Mouse (Mus musculus) hindbrain, embryonic 16.5 days (tissue): ENCODE measurements around the gene Kcna10. TPM values are rescaled to one million over a fixed set of nuclear protein-coding genes. Genes with fewer than 3 reads are reported as not detected.

Source experiments
- ATAC-seq: fragments of 200-750 bp; cut with Nextera tagmentation; 2 replicates; pipeline ENCODE4 v1.8.0; 2017; ENCODE audit warnings: moderate TSS enrichment, moderate library complexity
- H3K27ac ChIP-seq: fragments of 300-500 bp; sonication (generic); 2 replicates; pipeline ENCODE4 v1.5.1; 2014; ENCODE audit warnings: low read depth, mild to moderate bottlenecking, control low read depth, low read length, moderate library complexity
- H3K27me3 ChIP-seq: fragments of 300-500 bp; sonication (generic); replicated peaks from 2 replicates; pipeline ENCODE4 v1.6.1; 2014; ENCODE audit warnings: low read length; ENCODE audit not compliant: control insufficient read depth, insufficient read depth
- H3K36me3 ChIP-seq: fragments of 300-500 bp; sonication (generic); 2 replicates; pipeline ENCODE4 v1.6.1; 2014; ENCODE audit warnings: mild to moderate bottlenecking, low read length, moderate library complexity, mixed read lengths; ENCODE audit not compliant: control insufficient read depth, insufficient read depth
- H3K4me1 ChIP-seq: fragments of 300-500 bp; sonication (generic); 2 replicates; pipeline ENCODE4 v1.6.1; 2014; ENCODE audit warnings: low read depth, low read length; ENCODE audit not compliant: control insufficient read depth, insufficient read depth
- H3K4me2 ChIP-seq: fragments of 300-500 bp; sonication (generic); 2 replicates; pipeline ENCODE4 v1.6.1; 2014; ENCODE audit warnings: mild to moderate bottlenecking, low read length, control low read depth, moderate library complexity
- H3K4me3 ChIP-seq: fragments of 300-500 bp; sonication (generic); 2 replicates; pipeline ENCODE4 v1.5.1; 2014; ENCODE audit warnings: mild to moderate bottlenecking, low read length, control low read depth, moderate library complexity
- H3K9ac ChIP-seq: fragments of 300-500 bp; sonication (generic); 2 replicates; pipeline ENCODE4 v1.6.1; 2014; ENCODE audit warnings: low read depth, mild to moderate bottlenecking, control low read depth, low read length, moderate library complexity
- H3K9me3 ChIP-seq: fragments of 300-500 bp; sonication (generic); 2 replicates; pipeline ENCODE4 v1.6.1; 2014; ENCODE audit warnings: mild to moderate bottlenecking, low read length, moderate library complexity; ENCODE audit not compliant: control insufficient read depth
- WGBS: fragments of 180-500 bp; shearing (Covaris S2); extraction: QIAGEN DNeasy Blood & Tissue Kit; methylation state at CpG from one replicate; pipeline ENCODE4 v1.1.7; 2014; 5-methylcytosine and 5-hydroxymethylcytosine counted together
- polyA plus RNA-seq: library from polyadenylated mRNA; unstranded; fragments of >200 nt; fragmentation: Nextera tagmentation; extraction: Ambion mirVana; gene quantifications from 2 replicates; pipeline ENCODE4 v1.2.1, GENCODE M21; 2015

Gene Kcna10
- not detected in 2 replicates for polyA plus RNA-seq

GRCm38 (mm10) chr3:107182756-107183155 lies at the start of gene Kcna10:
TSS of gene Kcna10 (plus strand) at chr3:107183056.
- no peak for ATAC-seq
- Histone ChIP-seq H3K27me3 (no peaks in the 10 kb centered on the region), H3K4me1 (no peaks in the 10 kb centered on the region), H3K27ac (no peak within 1 kb of the TSS), H3K9ac (no peak within 1 kb of the TSS), H3K36me3 (no peaks in the 10 kb centered on the region), H3K9me3 (no peaks in the 10 kb centered on the region), H3K4me3 (no peak within 1 kb of the TSS), H3K4me2 (no peak within 1 kb of the TSS)
- WGBS, result 96% methylated on average over 1 of the region's 1 CpGs

GRCm38 (mm10) chr3:107134457-107134856 lies 48.4 kb upstream of the Kcna10 start:
- no peaks in the 10 kb centered on the region for H3K4me1 ChIP-seq
- WGBS, result 81% methylated on average over 3 of the region's 3 CpGs
- no peaks in the 10 kb centered on the region for H3K36me3 ChIP-seq

GRCm38 (mm10) chr3:107147126-107147525 lies 35.7 kb upstream of the Kcna10 start:
- ATAC-seq, result no peak
- Histone ChIP-seq H3K27me3 (no peaks in the 10 kb centered on the region), H3K9ac (no peak overlapping the region), H3K4me3 (no peak overlapping the region), H3K9me3 (no peaks in the 10 kb centered on the region), H3K4me1 (peaks cover 3% of the 10 kb centered on the region; the same call in 1 of the 2 replicates), H3K4me2 (no peak overlapping the region), H3K27ac (no peak overlapping the region), H3K36me3 (no peaks in the 10 kb centered on the region)
- 46% methylated on average over 7 of the region's 7 CpGs for WGBS

More at GRCm38 (mm10) chr3:107134457-107134856, 48.4 kb upstream of the Kcna10 start:
- Histone ChIP-seq H3K4me3 (no peak overlapping the region), H3K27ac (no peak overlapping the region), H3K4me2 (no peak overlapping the region), H3K9ac (no peak overlapping the region), H3K9me3 (no peaks in the 10 kb centered on the region), H3K27me3 (no peaks in the 10 kb centered on the region)
- ATAC-seq, result no peak

GRCm38 (mm10) chr3:107149006-107149405 lies 33.9 kb upstream of the Kcna10 start:
- H3K4me2 ChIP-seq, result no peak overlapping the region
- no peak overlapping the region for H3K9ac ChIP-seq
- ATAC-seq, result no peak
- peaks cover 3% of the 10 kb centered on the region; the same call in 1 of the 2 replicates for H3K4me1 ChIP-seq
- WGBS, result 85% methylated on average over 3 of the region's 3 CpGs
- no peaks in the 10 kb centered on the region for H3K9me3 ChIP-seq
- H3K27me3 ChIP-seq, result no peaks in the 10 kb centered on the region
- H3K36me3 ChIP-seq, result no peaks in the 10 kb centered on the region
- H3K27ac ChIP-seq, result no peak overlapping the region
- H3K4me3 ChIP-seq, result no peak overlapping the region

- 36% methylated on average over 3 of the region's 3 CpGs for WGBS
- no peak overlapping the region for H3K4me3 ChIP-seq
Observed at GRCm38 (mm10) chr3:107150469-107150868, 32.4 kb upstream of the Kcna10 start.

GRCm38 (mm10) chr3:107150872-107151540 lies 31.9 kb upstream of the Kcna10 start:
- Histone ChIP-seq H3K27ac (no peak overlapping the region), H3K9ac (no peak overlapping the region), H3K4me3 (no peak overlapping the region), H3K27me3 (no peaks in the 10 kb centered on the region), H3K4me2 (no peak overlapping the region), H3K36me3 (no peaks in the 10 kb centered on the region), H3K9me3 (no peaks in the 10 kb centered on the region), H3K4me1 (peaks cover 3% of the 10 kb centered on the region; the same call in 1 of the 2 replicates)
- ATAC-seq, result peak; percentile 43
- 22% methylated on average over 7 of the region's 7 CpGs for WGBS

More at GRCm38 (mm10) chr3:107150469-107150868, 32.4 kb upstream of the Kcna10 start:
- Histone ChIP-seq H3K9me3 (no peaks in the 10 kb centered on the region), H3K9ac (no peak overlapping the region), H3K4me1 (peaks cover 3% of the 10 kb centered on the region; the same call in 1 of the 2 replicates), H3K27me3 (no peaks in the 10 kb centered on the region), H3K4me2 (no peak overlapping the region), H3K27ac (no peak overlapping the region), H3K36me3 (no peaks in the 10 kb centered on the region)
- peak; percentile 78 for ATAC-seq

GRCm38 (mm10) chr3:107153772-107154655 lies 28.8 kb upstream of the Kcna10 start:
- H3K36me3 ChIP-seq, result no peaks in the 10 kb centered on the region
- 86% methylated on average over 11 of the region's 11 CpGs for WGBS
- H3K9me3 ChIP-seq, result no peaks in the 10 kb centered on the region
- no peak overlapping the region for H3K4me2 ChIP-seq
- ATAC-seq, result peak; percentile 44; the same call in 1 of the 2 replicates
- H3K4me1 ChIP-seq, result peaks cover 3% of the 10 kb centered on the region; the same call in 1 of the 2 replicates
- no peak overlapping the region for H3K4me3 ChIP-seq
- no peak overlapping the region for H3K27ac ChIP-seq
- H3K27me3 ChIP-seq, result no peaks in the 10 kb centered on the region
- H3K9ac ChIP-seq, result no peak overlapping the region

GRCm38 (mm10) chr3:107158856-107159255 lies 24.0 kb upstream of the Kcna10 start:
- Histone ChIP-seq H3K9me3 (no peaks in the 10 kb centered on the region), H3K4me2 (no peak overlapping the region), H3K36me3 (no peaks in the 10 kb centered on the region), H3K9ac (no peak overlapping the region), H3K4me3 (no peak overlapping the region), H3K4me1 (peaks cover 5% of the 10 kb centered on the region), H3K27me3 (no peaks in the 10 kb centered on the region), H3K27ac (no peak overlapping the region)
- ATAC-seq, result no peak
- WGBS, result 77% methylated on average over 7 of the region's 7 CpGs

- no peak overlapping the region for H3K27ac ChIP-seq
- H3K36me3 ChIP-seq, result no peaks in the 10 kb centered on the region
- H3K27me3 ChIP-seq, result no peaks in the 10 kb centered on the region
- H3K9me3 ChIP-seq, result no peaks in the 10 kb centered on the region
- peak; percentile 35; the same call in 1 of the 2 replicates for ATAC-seq
- WGBS, result 62% methylated on average over 3 of the region's 3 CpGs
- H3K4me2 ChIP-seq, result peak overlapping the region; percentile 60
- H3K4me1 ChIP-seq, result peaks cover 5% of the 10 kb centered on the region
- H3K9ac ChIP-seq, result no peak overlapping the region
- peak overlapping the region; percentile 33 for H3K4me3 ChIP-seq
Observed at GRCm38 (mm10) chr3:107159418-107159817, 23.4 kb upstream of the Kcna10 start.
